Mouse (Mus musculus): ENCODE results near the gene Cd6. TPM values are rescaled to one million over a fixed set of nuclear protein-coding genes. Genes with fewer than 3 reads are reported as not detected.

The Cd6 gene
- polyA plus RNA-seq, 1 experiment from 2014 or later: not detected

- Histone ChIP-seq H3K9ac (no peak overlapping the region), H3K27ac (ENCODE audit: poor library complexity, severe bottlenecking) (no peak overlapping the region), H3K9me3 (replicated peaks) (no peaks in the 10 kb centered on the region), H3K4me2 (no peak overlapping the region), H3K4me1 (replicated peaks) (no peaks in the 10 kb centered on the region), H3K4me3 (no peak overlapping the region), H3K36me3 (no peaks in the 10 kb centered on the region), H3K27me3 (replicated peaks) (no peaks in the 10 kb centered on the region)
- WGBS: 75% methylated on average over 6 of the region's 6 CpGs
- ATAC-seq (ENCODE audit: insufficient number of reproducible peaks, low FRiP score): no peak
These were observed 18.4 kb downstream of the Cd6 start for GRCm38 (mm10) chr19:10811471-10811870.

- Histone ChIP-seq H3K4me3 (no peak overlapping the region), H3K9ac (no peak overlapping the region), H3K27ac (ENCODE audit: poor library complexity, severe bottlenecking) (no peak overlapping the region), H3K4me1 (replicated peaks) (no peaks in the 10 kb centered on the region), H3K36me3 (no peaks in the 10 kb centered on the region), H3K4me2 (no peak overlapping the region), H3K27me3 (replicated peaks) (no peaks in the 10 kb centered on the region), H3K9me3 (replicated peaks) (no peaks in the 10 kb centered on the region)
- WGBS: 34% methylated on average over 4 of the region's 4 CpGs
- no peak for ATAC-seq (ENCODE audit: insufficient number of reproducible peaks, low FRiP score)
These were observed 19.7 kb downstream of the Cd6 start for GRCm38 (mm10) chr19:10810176-10810492.

GRCm38 (mm10) chr19:10809428-10810175 is 20.3 kb downstream of the Cd6 start:
- H3K27ac ChIP-seq (ENCODE audit: poor library complexity, severe bottlenecking): no peak overlapping the region
- no peaks in the 10 kb centered on the region for H3K36me3 ChIP-seq
- no peaks in the 10 kb centered on the region for H3K9me3 ChIP-seq (replicated peaks)
- no peaks in the 10 kb centered on the region for H3K27me3 ChIP-seq (replicated peaks)
- no peak overlapping the region for H3K9ac ChIP-seq
- no peak overlapping the region for H3K4me2 ChIP-seq
- H3K4me1 ChIP-seq (replicated peaks): no peaks in the 10 kb centered on the region
- WGBS: 75% methylated on average over 11 of the region's 11 CpGs
- no peak for ATAC-seq (ENCODE audit: insufficient number of reproducible peaks, low FRiP score)
- H3K4me3 ChIP-seq: no peak overlapping the region

GRCm38 (mm10) chr19:10808524-10809233 is 21.2 kb downstream of the Cd6 start:
- no peaks in the 10 kb centered on the region for H3K9me3 ChIP-seq (replicated peaks)
- H3K27me3 ChIP-seq (replicated peaks): peaks cover 1% of the 10 kb centered on the region; the same call in 1 of the 2 replicates
- 66% methylated on average over 12 of the region's 12 CpGs for whole genome bisulfite sequencing
- H3K4me1 ChIP-seq (replicated peaks): no peaks in the 10 kb centered on the region
- no peak overlapping the region for H3K9ac ChIP-seq
- H3K36me3 ChIP-seq: no peaks in the 10 kb centered on the region
- ATAC-seq (ENCODE audit: insufficient number of reproducible peaks, low FRiP score): no peak
- no peak overlapping the region for H3K4me2 ChIP-seq
- no peak overlapping the region for H3K4me3 ChIP-seq
- H3K27ac ChIP-seq (ENCODE audit: poor library complexity, severe bottlenecking): no peak overlapping the region

GRCm38 (mm10) chr19:10805661-10806285 is 24.1 kb downstream of the Cd6 start:
- Histone ChIP-seq H3K27ac (ENCODE audit: poor library complexity, severe bottlenecking) (no peak overlapping the region), H3K36me3 (no peaks in the 10 kb centered on the region), H3K9ac (no peak overlapping the region), H3K4me2 (no peak overlapping the region), H3K9me3 (replicated peaks) (no peaks in the 10 kb centered on the region), H3K4me3 (no peak overlapping the region), H3K4me1 (replicated peaks) (no peaks in the 10 kb centered on the region), H3K27me3 (replicated peaks) (peaks cover 4% of the 10 kb centered on the region; the same call in 1 of the 2 replicates)
- 74% methylated on average over 11 of the region's 11 CpGs for WGBS
- ATAC-seq (ENCODE audit: insufficient number of reproducible peaks, low FRiP score): no peak

- Histone ChIP-seq H3K9me3 (replicated peaks) (no peaks in the 10 kb centered on the region), H3K27me3 (replicated peaks) (peaks cover 4% of the 10 kb centered on the region; the same call in 1 of the 2 replicates), H3K4me2 (no peak overlapping the region), H3K9ac (no peak overlapping the region), H3K4me3 (no peak overlapping the region), H3K36me3 (no peaks in the 10 kb centered on the region), H3K27ac (ENCODE audit: poor library complexity, severe bottlenecking) (no peak overlapping the region), H3K4me1 (replicated peaks) (no peaks in the 10 kb centered on the region)
- whole genome bisulfite sequencing: 85% methylated on average over 2 of the region's 2 CpGs
- no peak for ATAC-seq (ENCODE audit: insufficient number of reproducible peaks, low FRiP score)
These were observed 24.8 kb downstream of the Cd6 start for GRCm38 (mm10) chr19:10804850-10805660.

GRCm38 (mm10) chr19:10803751-10804150 is 26.1 kb downstream of the Cd6 start:
- Histone ChIP-seq H3K9me3 (replicated peaks) (no peaks in the 10 kb centered on the region), H3K27me3 (replicated peaks) (peaks cover 9% of the 10 kb centered on the region; the same call in 1 of the 2 replicates), H3K9ac (no peak overlapping the region), H3K4me2 (no peak overlapping the region), H3K36me3 (no peaks in the 10 kb centered on the region), H3K4me1 (replicated peaks) (no peaks in the 10 kb centered on the region), H3K27ac (ENCODE audit: poor library complexity, severe bottlenecking) (no peak overlapping the region), H3K4me3 (no peak overlapping the region)
- ATAC-seq (ENCODE audit: insufficient number of reproducible peaks, low FRiP score): no peak
- 62% methylated on average over 5 of the region's 5 CpGs for WGBS

GRCm38 (mm10) chr19:10801906-10802305 is 28.0 kb downstream of the Cd6 start:
- Histone ChIP-seq H3K4me1 (replicated peaks) (no peaks in the 10 kb centered on the region), H3K9ac (no peak overlapping the region), H3K4me2 (no peak overlapping the region), H3K27ac (ENCODE audit: poor library complexity, severe bottlenecking) (no peak overlapping the region), H3K36me3 (no peaks in the 10 kb centered on the region), H3K9me3 (replicated peaks) (no peaks in the 10 kb centered on the region), H3K4me3 (no peak overlapping the region), H3K27me3 (replicated peaks) (peaks cover 16% of the 10 kb centered on the region)
- WGBS: 77% methylated on average over 6 of the region's 6 CpGs
- ATAC-seq (ENCODE audit: insufficient number of reproducible peaks, low FRiP score): no peak

- Histone ChIP-seq H3K4me3 (no peak overlapping the region), H3K36me3 (no peaks in the 10 kb centered on the region), H3K4me2 (no peak overlapping the region), H3K27me3 (replicated peaks) (peaks cover 16% of the 10 kb centered on the region), H3K9me3 (replicated peaks) (no peaks in the 10 kb centered on the region), H3K27ac (ENCODE audit: poor library complexity, severe bottlenecking) (no peak overlapping the region), H3K9ac (no peak overlapping the region), H3K4me1 (replicated peaks) (no peaks in the 10 kb centered on the region)
- no peak for ATAC-seq (ENCODE audit: insufficient number of reproducible peaks, low FRiP score)
- WGBS: 72% methylated on average over 6 of the region's 6 CpGs
These were observed 28.8 kb downstream of the Cd6 start for GRCm38 (mm10) chr19:10801070-10801469.

- Histone ChIP-seq H3K27ac (ENCODE audit: poor library complexity, severe bottlenecking) (no peak overlapping the region), H3K36me3 (no peaks in the 10 kb centered on the region), H3K4me1 (replicated peaks) (no peaks in the 10 kb centered on the region), H3K4me3 (no peak overlapping the region), H3K4me2 (no peak overlapping the region), H3K27me3 (replicated peaks) (peaks cover 16% of the 10 kb centered on the region), H3K9me3 (replicated peaks) (no peaks in the 10 kb centered on the region), H3K9ac (no peak overlapping the region)
- WGBS: 86% methylated on average over 17 of the region's 17 CpGs
- no peak for ATAC-seq (ENCODE audit: insufficient number of reproducible peaks, low FRiP score)
These were observed 30.7 kb downstream of the Cd6 start for GRCm38 (mm10) chr19:10799155-10799554.

GRCm38 (mm10) chr19:10798576-10798975 is 31.3 kb downstream of the Cd6 start:
- no peaks in the 10 kb centered on the region for H3K36me3 ChIP-seq
- H3K4me2 ChIP-seq: no peak overlapping the region
- H3K4me1 ChIP-seq (replicated peaks): no peaks in the 10 kb centered on the region
- no peaks in the 10 kb centered on the region for H3K9me3 ChIP-seq (replicated peaks)
- H3K27me3 ChIP-seq (replicated peaks): peaks cover 14% of the 10 kb centered on the region
- 0 out of 2 replicates have a peak, but pooled peaks have one; percentile 33 for ATAC-seq (ENCODE audit: insufficient number of reproducible peaks, low FRiP score)
- no peak overlapping the region for H3K4me3 ChIP-seq
- 57% methylated on average over 10 of the region's 10 CpGs for WGBS
- no peak overlapping the region for H3K27ac ChIP-seq (ENCODE audit: poor library complexity, severe bottlenecking)
- H3K9ac ChIP-seq: no peak overlapping the region

Measured in heart, embryonic 12.5 days (tissue).